Mouse (Mus musculus) heart, adult 2 months (tissue): ENCODE results near the gene Gm10717.
"Not testable (repeated sequence)": the region's sequence is repeated elsewhere in the genome, so short reads cannot be mapped to it uniquely, and the experiment has no call there.

ENCODE experiments used
- CTCF ChIP-seq: fragments of 200-600 bp; IDR thresholded peaks from 2 replicates; pipeline ENCODE4 v1.8.1; 2022; ENCODE audit warnings: antibody characterized with exemption, mild to moderate bottlenecking, moderate library complexity
- POLR2A ChIP-seq: fragments of 200-500 bp; IDR thresholded peaks from 2 replicates; pipeline ENCODE4 v1.6.1; 2011; ENCODE audit warnings: mild to moderate bottlenecking, low read depth, low read length, control low read depth; ENCODE audit not compliant: insufficient read depth

- TF ChIP-seq POLR2A, CTCF: not testable (repeated sequence)
Measured at GRCm38 (mm10) chr9:3036577-3036976, 11.4 kb downstream of the Gm10717 start, which contains the start of gene Gm10715.
